Mouse (Mus musculus): ENCODE data around the gene E330014E10Rik.

DNA sequence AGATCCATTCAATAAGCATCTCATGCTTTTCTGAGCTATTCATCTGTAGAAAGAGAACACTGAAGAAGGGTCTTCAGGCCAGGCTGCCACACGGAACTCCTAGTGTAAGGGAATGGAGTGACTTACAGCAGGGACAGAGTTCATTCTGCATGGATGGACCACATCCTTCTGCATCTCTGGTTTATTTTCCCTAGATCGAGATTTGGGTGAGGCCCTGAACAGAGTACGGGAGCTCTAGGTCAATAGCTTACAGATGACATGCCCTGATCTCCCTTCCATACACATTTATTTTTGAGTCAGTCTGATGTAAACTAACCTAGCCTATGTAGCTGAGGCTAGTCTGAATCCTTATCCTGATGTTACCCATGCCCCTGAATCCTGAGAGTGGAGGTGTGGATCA is 78.2 kb downstream of the E330014E10Rik start:
- no peak for TF ChIP-seq POLR2A (IDR thresholded peaks at IDR 0.05; ENCODE audit: borderline replicate concordance, insufficient read depth, low read length)
- TF ChIP-seq CTCF (IDR thresholded peaks at IDR 0.05; ENCODE audit: borderline replicate concordance, insufficient read depth, low read depth, low read length), result no peak

All from cerebellum, adult 2 months (tissue).